Mouse (Mus musculus) frontal cortex, postnatal 25 days (tissue): Measurements from ENCODE around the gene Olfr49.

Experiments
- DNase-seq, 2 experiments: peaks; one replicate each; pipeline ENCODE4 v3.0.0; 2022; ENCODE audit warnings: low spot score in 2 of 2

Gene Olfr49

GRCm38 (mm10) chr14:54262622-54263021, 22.1 kb downstream of the Olfr49 start:
- no peak for DNase-seq

DNA sequence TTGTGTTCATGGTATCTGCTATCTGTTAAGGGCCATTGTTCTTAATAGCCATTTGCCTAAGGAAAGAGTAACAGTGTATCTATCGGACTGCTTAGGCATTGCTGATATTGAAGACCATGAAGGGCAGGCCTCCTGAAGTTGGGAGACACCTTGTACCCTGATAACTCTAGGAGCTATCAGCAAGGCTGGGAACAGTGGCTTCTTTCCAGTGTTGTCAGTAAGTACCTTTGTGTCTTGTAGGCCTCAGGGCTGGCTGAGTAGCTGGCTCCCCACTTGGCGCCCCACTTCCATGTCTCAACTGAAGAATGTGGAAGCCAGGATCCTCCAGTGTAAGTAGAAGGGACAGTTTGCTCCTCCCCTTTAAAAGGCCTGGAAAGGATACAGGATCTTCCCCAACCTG, 23.4 kb downstream of the Olfr49 start:
- DNase-seq, result no peak

- DNase-seq, result no peak
Observed at GRCm38 (mm10) chr14:54260196-54260595, 24.5 kb downstream of the Olfr49 start.

- no peak for DNase-seq
Observed at GRCm38 (mm10) chr14:54259722-54260085, 25.0 kb downstream of the Olfr49 start.

- peak; percentile 66 to 75 for DNase-seq
Observed at GRCm38 (mm10) chr14:54259003-54259721, 25.6 kb downstream of the Olfr49 start.

- DNase-seq, result no peak
Observed at GRCm38 (mm10) chr14:54258131-54258670, 26.5 kb downstream of the Olfr49 start.

DNA sequence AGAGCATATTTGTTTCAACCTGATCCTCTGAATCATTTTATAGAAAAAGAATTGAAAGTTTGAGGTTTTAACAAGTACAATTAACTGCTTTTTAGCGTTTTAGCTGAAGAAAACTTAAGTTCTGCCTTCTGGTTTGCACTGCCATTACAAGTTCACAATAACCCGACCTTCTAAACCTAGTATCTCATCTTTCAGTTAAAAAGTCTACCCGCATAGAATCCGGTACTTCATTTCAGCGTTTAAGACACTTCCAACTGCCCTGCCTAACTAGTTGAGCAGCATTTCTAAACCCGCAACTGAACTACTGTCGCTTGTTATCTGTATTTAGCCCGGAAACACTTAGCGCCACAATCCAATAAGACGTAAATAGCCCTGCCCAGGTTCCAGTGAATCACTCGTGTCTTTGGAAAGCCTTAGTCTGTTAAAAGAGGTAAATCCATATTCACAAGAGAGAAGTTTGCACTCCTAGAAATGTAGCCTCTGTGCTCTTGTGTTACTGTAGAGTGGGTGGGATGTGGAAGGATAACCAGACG, 30.0 kb downstream of the Olfr49 start:
- no peak for DNase-seq

- DNase-seq, result peak; percentile 92 to 95
Observed at GRCm38 (mm10) chr14:54253741-54254291, 30.9 kb downstream of the Olfr49 start, which contains the start of the genes Dad1 and Abhd4. Gene Dad1 (minus strand): TSS chr14:54254104. Gene Abhd4 (plus strand): TSS chr14:54254188.

DNA sequence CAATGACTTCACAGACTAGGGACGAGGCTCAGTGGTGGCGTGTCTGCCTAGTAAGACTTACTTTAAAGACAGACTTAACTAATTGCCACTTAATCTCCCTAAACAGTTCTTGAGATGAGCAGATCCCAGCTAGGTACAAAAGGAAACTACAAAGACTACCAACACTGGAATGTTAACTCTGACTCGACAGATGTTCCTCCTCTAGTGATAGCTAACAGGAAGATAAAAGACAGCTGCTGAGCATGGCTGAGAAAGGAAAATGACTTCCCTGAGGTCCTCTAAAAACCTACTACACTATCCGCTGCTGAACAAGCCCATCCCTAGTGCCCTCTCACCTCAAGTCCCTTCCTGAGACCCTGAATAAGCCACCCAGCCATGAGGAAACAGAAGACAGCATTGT, 34.6 kb downstream of the Olfr49 start:
- DNase-seq, result no peak

DNA sequence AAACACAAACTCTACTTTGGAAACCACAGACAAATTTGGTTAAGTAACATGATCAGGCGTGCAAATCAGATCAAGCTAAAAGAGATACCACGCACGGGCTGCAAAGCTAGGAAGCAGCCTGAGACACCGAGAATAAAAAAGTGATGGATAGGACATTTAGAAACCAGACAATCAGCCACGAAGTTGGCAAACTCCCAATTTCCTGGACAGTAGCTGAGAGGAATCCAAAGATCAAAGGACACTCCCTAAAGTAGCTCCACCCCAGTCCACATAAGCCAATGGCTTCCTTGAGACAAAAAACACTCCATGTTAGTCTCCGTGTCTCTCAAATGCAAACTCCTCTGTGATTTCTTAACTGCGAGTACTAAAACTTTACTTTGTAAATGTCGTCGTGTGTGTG, 35.4 kb downstream of the Olfr49 start:
- no peak for DNase-seq

DNA sequence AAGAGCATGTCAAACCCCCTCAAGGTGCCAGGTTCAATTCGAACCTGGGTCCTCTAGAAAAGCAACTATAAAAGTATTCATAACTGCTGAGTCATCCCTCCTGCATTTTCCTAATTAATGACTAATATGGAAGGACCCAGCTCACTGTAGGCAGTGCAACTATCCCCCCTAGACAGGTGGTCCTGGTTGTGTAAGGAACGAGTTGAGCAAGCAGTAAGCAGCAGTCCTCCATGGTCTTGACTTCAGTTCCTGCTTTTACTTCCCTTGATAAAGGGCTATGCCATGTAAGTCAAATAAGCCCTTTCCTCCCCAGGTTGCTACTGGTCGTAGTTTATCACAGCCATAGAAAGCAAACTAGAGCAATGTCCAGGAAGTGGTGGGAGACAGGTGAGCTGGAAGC, 38.5 kb downstream of the Olfr49 start:
- no peak for DNase-seq

- DNase-seq, result no peak
Observed at GRCm38 (mm10) chr14:54244183-54244582, 40.6 kb downstream of the Olfr49 start.

DNA sequence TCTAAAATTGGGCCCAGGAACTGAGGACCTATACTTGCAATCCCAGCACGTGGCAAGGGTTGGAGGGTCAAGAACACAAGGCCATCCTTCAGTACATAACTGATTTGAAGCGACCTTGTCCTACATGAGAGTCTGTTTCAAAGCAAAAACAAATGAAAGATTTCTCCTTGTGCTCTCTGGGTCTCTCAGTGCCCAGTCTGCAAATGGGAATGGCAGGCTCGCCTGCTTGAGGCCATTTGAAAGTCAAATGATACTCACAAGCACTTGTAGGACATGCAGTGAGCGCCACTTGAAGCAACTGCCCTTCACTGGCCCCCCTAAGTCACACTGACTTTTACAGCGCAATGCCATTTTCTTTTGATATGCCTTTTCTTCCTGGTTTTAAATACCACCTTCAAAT, 44.2 kb downstream of the Olfr49 start:
- DNase-seq, result no peak

GRCm38 (mm10) chr14:54239002-54239736, 45.6 kb downstream of the Olfr49 start:
- DNase-seq, result peak; percentile 64 to 83

GRCm38 (mm10) chr14:54236881-54237280, 47.9 kb downstream of the Olfr49 start:
- DNase-seq, result no peak

DNA sequence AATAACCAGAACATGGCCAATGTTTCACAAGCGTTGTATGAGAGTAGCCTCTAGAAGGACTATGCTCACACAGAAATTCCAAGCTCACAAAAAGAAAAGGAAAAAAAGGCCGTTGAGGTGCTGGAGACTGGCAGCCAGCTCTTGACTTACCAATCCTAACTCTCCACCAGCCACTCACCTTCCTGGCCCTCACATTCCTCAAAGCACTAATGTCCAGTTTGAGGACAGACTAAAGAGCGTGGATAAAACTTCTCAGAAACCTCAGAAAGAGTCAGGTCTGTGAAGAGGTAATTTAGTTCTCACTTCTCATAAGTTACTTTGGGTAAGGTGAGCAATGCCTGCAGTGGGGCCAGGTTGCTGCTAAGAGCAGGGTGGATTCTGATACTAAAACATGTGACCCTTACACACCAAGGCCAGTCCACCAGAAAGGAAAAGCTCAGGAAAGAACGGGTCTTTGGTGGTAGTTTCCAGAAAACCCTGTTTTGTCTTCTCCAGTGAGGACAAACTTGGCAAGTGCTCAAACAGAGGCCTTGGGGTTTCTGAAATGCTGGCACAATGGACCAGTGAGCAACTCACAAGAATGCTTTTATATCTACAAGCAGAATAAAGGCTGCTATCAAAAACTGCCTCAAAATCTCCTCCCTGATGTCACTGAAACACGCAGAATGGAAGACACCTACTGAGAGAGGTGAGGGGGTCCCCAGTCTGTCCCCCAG, 48.8 kb downstream of the Olfr49 start:
- DNase-seq, result no peak

GRCm38 (mm10) chr14:54234231-54235040, 50.3 kb downstream of the Olfr49 start:
- DNase-seq, result no peak

DNA sequence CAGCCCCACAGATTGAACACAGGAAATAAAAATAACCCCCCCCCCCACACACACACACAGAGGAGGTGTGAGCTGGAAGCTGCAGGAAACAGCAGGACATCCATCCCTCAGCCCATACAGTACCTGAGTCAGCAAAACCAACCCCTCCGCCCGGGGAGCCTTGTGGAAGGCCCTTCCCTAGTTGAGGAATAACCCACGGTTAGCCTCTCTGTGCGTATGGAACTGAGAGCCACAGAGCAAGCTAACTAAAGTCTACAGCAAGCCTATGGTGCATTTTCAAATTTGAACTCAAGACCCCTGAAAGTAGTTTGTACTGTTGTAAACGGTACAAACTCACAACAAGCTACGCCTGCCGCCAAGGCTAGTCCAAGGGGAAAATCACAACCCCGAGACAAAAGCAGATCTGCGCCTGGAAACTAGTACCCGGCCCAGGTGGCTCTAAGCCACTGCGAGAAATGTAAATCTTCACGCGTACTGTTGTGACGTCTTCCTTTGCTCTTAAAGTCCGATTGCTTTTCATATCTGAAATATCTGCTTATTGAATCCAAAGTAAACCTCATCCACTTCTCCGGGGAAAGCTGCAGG, 51.1 kb downstream of the Olfr49 start:
- no peak for DNase-seq

DNA sequence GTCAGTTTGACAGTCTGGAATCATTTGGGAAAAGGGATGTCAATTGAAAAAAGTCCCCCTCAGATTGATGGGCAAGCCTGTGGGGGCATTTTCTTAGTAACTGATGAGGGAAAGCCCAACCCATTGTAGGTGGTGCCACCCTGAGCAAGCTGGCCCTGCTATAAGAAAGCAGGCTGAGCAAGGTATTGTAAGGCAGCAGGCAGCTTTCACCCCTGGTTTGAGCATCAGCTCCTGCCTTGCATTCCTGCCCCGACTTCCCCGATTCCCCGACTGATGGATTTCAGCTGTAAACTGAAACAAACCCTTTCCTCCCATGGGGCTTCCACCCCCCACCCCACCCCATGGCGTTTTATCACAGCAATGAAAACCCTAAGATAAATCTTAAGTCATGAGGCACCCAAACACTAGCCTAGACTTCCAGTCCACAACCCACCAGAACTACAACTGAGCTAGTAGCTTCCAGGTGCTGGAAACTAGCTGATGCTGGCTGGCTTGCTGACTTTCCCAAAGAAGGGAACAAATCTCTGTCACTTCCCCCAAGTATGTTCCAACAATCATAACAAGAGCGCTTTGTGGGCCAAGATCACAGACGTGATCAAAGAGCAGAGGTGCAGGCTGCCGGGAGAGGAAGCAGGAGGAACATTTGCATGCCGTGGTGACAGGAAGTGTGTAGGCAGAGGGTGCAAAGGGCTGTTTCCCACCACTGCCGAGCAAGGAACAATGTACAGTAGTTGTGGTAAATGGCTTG, 51.8 kb downstream of the Olfr49 start:
- no peak for DNase-seq

- DNase-seq, result no peak
Observed at GRCm38 (mm10) chr14:54232143-54232542, 52.6 kb downstream of the Olfr49 start.
